Mouse (Mus musculus) CH12.LX (cell line): ENCODE results near the gene Gm18336. TPM values are rescaled to one million over a fixed set of nuclear protein-coding genes. Genes with fewer than 3 reads are reported as not detected.

Experiments used
- DNase-seq: peaks from one replicate; pipeline ENCODE4 v3.0.0-alpha.2; 2013; ENCODE audit errors: extremely low read depth
- H3K27ac ChIP-seq: 2 replicates; pipeline ENCODE4 v1.5.1; 2012; ENCODE audit warnings: low read depth, mild to moderate bottlenecking, control low read depth, moderate library complexity; ENCODE audit not compliant: insufficient read depth
- H3K27me3 ChIP-seq: replicated peaks from 2 replicates; pipeline ENCODE3; 2012; ENCODE audit warnings: inconsistent platforms
- H3K36me3 ChIP-seq, 2 experiments: replicated peaks in 1 of 2; 2 replicates each; pipeline versions ENCODE3 to v1.6.1; 2012; ENCODE audit warnings: inconsistent platforms in 1 of 2, low read length in 1 of 2, mild to moderate bottlenecking in 1 of 2, mixed read lengths in 1 of 2, moderate library complexity in 1 of 2; ENCODE audit not compliant: control insufficient read depth in 1 of 2, insufficient read depth in 1 of 2
- H3K4me1 ChIP-seq, 2 experiments: 2 replicates each; pipeline ENCODE4 v1.6.1; 2012; ENCODE audit warnings: inconsistent platforms in 1 of 2, moderate library complexity in 1 of 2; ENCODE audit not compliant: insufficient read depth in 2 of 2, control insufficient read depth in 1 of 2
- H3K4me2 ChIP-seq: 2 replicates; pipeline ENCODE4 v1.6.1; 2012; ENCODE audit warnings: low read depth, mild to moderate bottlenecking, control low read depth; ENCODE audit not compliant: poor library complexity, insufficient read depth, severe bottlenecking
- H3K4me3 ChIP-seq, 3 experiments: fragments of 150-350 bp in 1 of 3; sonication (generic) in 1 of 3; replicated peaks in 1 of 3; 2 replicates each; pipeline versions ENCODE3 to v1.5.1; 2011 to 2012; ENCODE audit warnings: low read depth in 2 of 3, low read length in 2 of 3, mild to moderate bottlenecking in 2 of 3, moderate library complexity in 2 of 3, control low read depth in 1 of 3, improper control_type of control experiment in 1 of 3, inconsistent platforms in 1 of 3, mixed read lengths in 1 of 3; ENCODE audit not compliant: poor library complexity in 1 of 3
- H3K79me2 ChIP-seq: replicated peaks from 2 replicates; pipeline ENCODE4 v1.6.1; 2012; ENCODE audit warnings: mild to moderate bottlenecking, moderate library complexity; ENCODE audit not compliant: control insufficient read depth, poor library complexity, insufficient read depth, severe bottlenecking; ENCODE audit errors: extremely low read depth
- H3K9ac ChIP-seq: 2 replicates; pipeline ENCODE4 v1.6.1; 2012; ENCODE audit warnings: low read depth, mild to moderate bottlenecking, control low read depth, moderate library complexity; ENCODE audit not compliant: insufficient read depth
- H3K9me3 ChIP-seq: replicated peaks from 2 replicates; pipeline ENCODE3; 2012; ENCODE audit warnings: low read length, inconsistent platforms, mixed read lengths
- CHD1 ChIP-seq: IDR thresholded peaks from 2 replicates; pipeline ENCODE4 v1.6.1; 2012; ENCODE audit warnings: low read depth, low read length, improper control_type of control experiment, inconsistent platforms
- CTCF ChIP-seq, 2 experiments: IDR thresholded peaks in 1 of 2; conservative IDR thresholded peaks in 1 of 2; 2 replicates each; pipeline ENCODE4 v1.5.1; 2011 to 2012; ENCODE audit warnings: low read depth in 2 of 2, low read length in 2 of 2, improper control_type of control experiment in 1 of 2, inconsistent platforms in 1 of 2, mild to moderate bottlenecking in 1 of 2, moderate library complexity in 1 of 2
- ELF1 ChIP-seq: IDR thresholded peaks from 2 replicates; pipeline ENCODE4 v1.6.1; 2014; ENCODE audit warnings: low read depth, mild to moderate bottlenecking, inconsistent platforms, low read length, improper control_type of control experiment
- EP300 ChIP-seq: IDR thresholded peaks from 2 replicates; pipeline ENCODE4 v1.6.1; 2011; ENCODE audit warnings: low read length, improper control_type of control experiment
- JUN ChIP-seq: IDR thresholded peaks from 2 replicates; pipeline ENCODE4 v1.6.1; 2011; ENCODE audit warnings: low read depth, mild to moderate bottlenecking, low read length, improper control_type of control experiment, moderate library complexity; ENCODE audit not compliant: insufficient read depth
- JUND ChIP-seq: conservative IDR thresholded peaks from 2 replicates; pipeline ENCODE4 v1.6.1; 2011; ENCODE audit warnings: low read depth, low read length, improper control_type of control experiment
- MAFK ChIP-seq: IDR thresholded peaks from 2 replicates; pipeline ENCODE4 v1.6.1; 2011; ENCODE audit warnings: low read length, improper control_type of control experiment; ENCODE audit not compliant: insufficient replicate concordance
- MEF2A ChIP-seq: IDR thresholded peaks from 2 replicates; pipeline ENCODE4 v1.6.1; 2014; ENCODE audit warnings: low read depth, mild to moderate bottlenecking, inconsistent platforms, low read length, improper control_type of control experiment, borderline replicate concordance
- MXI1 ChIP-seq: IDR thresholded peaks from 2 replicates; pipeline ENCODE4 v1.6.1; 2011; ENCODE audit warnings: mild to moderate bottlenecking, low read depth, low read length, improper control_type of control experiment
- NELFE ChIP-seq: IDR thresholded peaks from 2 replicates; pipeline ENCODE4 v1.6.1; 2011; ENCODE audit warnings: low read depth, low read length, improper control_type of control experiment
- NRF1 ChIP-seq: IDR thresholded peaks from 2 replicates; pipeline ENCODE4 v1.6.1; 2014; ENCODE audit warnings: low read depth, mild to moderate bottlenecking, inconsistent platforms, low read length, improper control_type of control experiment, moderate library complexity
- POLR2AphosphoS2 ChIP-seq: IDR thresholded peaks from 2 replicates; pipeline ENCODE4 v1.6.1; 2011; ENCODE audit warnings: low read depth, low read length, improper control_type of control experiment
- RAD21 ChIP-seq: IDR thresholded peaks from 2 replicates; pipeline ENCODE4 v1.6.1; 2011; ENCODE audit warnings: low read depth, mild to moderate bottlenecking, low read length, improper control_type of control experiment, moderate library complexity
- SMC3 ChIP-seq: IDR thresholded peaks from 2 replicates; pipeline ENCODE4 v1.6.1; 2011; ENCODE audit warnings: low read depth, low read length, improper control_type of control experiment
- UBTF ChIP-seq: IDR thresholded peaks from 2 replicates; pipeline ENCODE4 v1.6.1; 2012; ENCODE audit warnings: low read depth, mild to moderate bottlenecking, inconsistent platforms, low read length, improper control_type of control experiment, moderate library complexity
- ZC3H11A ChIP-seq: IDR thresholded peaks from 2 replicates; pipeline ENCODE4 v1.6.1; 2012; ENCODE audit warnings: low read depth, mild to moderate bottlenecking, inconsistent platforms, low read length, improper control_type of control experiment
- dilution Hi-C: fragments of 300-500 bp; cut with MboI; formaldehyde crosslinking; loops from 2 replicates; pipeline ENCODE4 v1.14.3; 2020; ENCODE audit warnings: low sequenced_read_pairs; ENCODE audit not compliant: extremely low pct_unique_long_range_greater_than_20kb, extremely low pct_ligation_motif_present
- in situ Hi-C: fragments of 300-500 bp; cut with MboI; formaldehyde crosslinking; loops from 3 replicates; pipeline ENCODE4 v1.14.3; 2019; ENCODE audit warnings: low sequenced_read_pairs, low pct_ligation_motif_present, low pct_unique_long_range_greater_than_20kb, mixed read lengths
- polyA plus RNA-seq: library from polyadenylated mRNA; unstranded; fragments of >175 nt; gene quantifications from 2 replicates; pipeline ENCODE4 v1.2.1, GENCODE M21; 2012; ENCODE audit warnings: low read depth; ENCODE audit not compliant: insufficient read length
- total RNA-seq, 2 experiments: library from RNA; depleted of rRNA; stranded (reverse); fragments of 300-350 nt in 1 of 2; fragments of >200 nt in 1 of 2; gene quantifications; 2 replicates each; pipeline ENCODE4 v1.2.3; 2012 to 2014

Gm18336 gene
- total and polyA plus RNA-seq, 3 experiments, result not detected

GRCm38 (mm10) chrX:73430036-73430435, 31.5 kb upstream of the Gm18336 start:
- H3K27me3 ChIP-seq, result no peaks in the 10 kb centered on the region
- no peak overlapping the region for H3K4me3 ChIP-seq
- TF ChIP-seq CTCF (conservative IDR thresholded peaks at IDR 0.05 in 1 of 2, IDR thresholded peaks at IDR 0.05 in 1 of 2; ENCODE audit: low read depth in 2 of 2, low read length in 2 of 2), result peak in 1 of 2 experiments; percentile 67; a peak in 2 of 4 replicates
- no peak for TF ChIP-seq NRF1
- TF ChIP-seq ZC3H11A, result peak; percentile 39
- TF ChIP-seq RAD21, result peak; percentile 66
- peak; percentile 73 for TF ChIP-seq SMC3
- H3K4me2 ChIP-seq, result no peak overlapping the region
- H3K9ac ChIP-seq, result no peak overlapping the region
- no peak overlapping the region for H3K27ac ChIP-seq
- in situ Hi-C loops, result loop anchor here (25.0 kb wide), 1 partner anchor 418 kb away; no protein-coding TSS in a partner anchor
- peaks cover 0 to 6% of the 10 kb centered on the region in 2 experiments for H3K36me3 ChIP-seq
- no peaks in the 10 kb centered on the region for H3K4me1 ChIP-seq
- DNase-seq, result peak; percentile 37
- H3K79me2 ChIP-seq, result no peaks in the 10 kb centered on the region
- H3K9me3 ChIP-seq, result no peaks in the 10 kb centered on the region
- dilution Hi-C loops, result no loop called here

- no peaks in the 10 kb centered on the region for H3K9me3 ChIP-seq
- dilution Hi-C loops, result no loop called here
- TF ChIP-seq NELFE, result no peak
- no peak for TF ChIP-seq UBTF
- TF ChIP-seq MEF2A, result no peak
- TF ChIP-seq MXI1, result no peak
- TF ChIP-seq JUND, result no peak
- TF ChIP-seq JUN, result no peak
- TF ChIP-seq CHD1, result no peak
- TF ChIP-seq RAD21, result peak; percentile 51
- TF ChIP-seq MAFK, result no peak
- TF ChIP-seq SMC3, result peak; percentile 37; the same call in 1 of the 2 replicates
- no peak for TF ChIP-seq NRF1
- no peak for TF ChIP-seq ELF1
- TF ChIP-seq POLR2AphosphoS2, result no peak
- peak in 1 of 2 experiments; percentile 50; a peak in 2 of 4 replicates for TF ChIP-seq CTCF (conservative IDR thresholded peaks at IDR 0.05 in 1 of 2, IDR thresholded peaks at IDR 0.05 in 1 of 2; ENCODE audit: low read depth in 2 of 2, low read length in 2 of 2)
- TF ChIP-seq EP300, result no peak
- TF ChIP-seq, all 38 proteins: peak for 3
- H3K4me1 ChIP-seq, result no peaks in the 10 kb centered on the region
- no peak overlapping the region for H3K9ac ChIP-seq
- H3K79me2 ChIP-seq, result no peaks in the 10 kb centered on the region
- in situ Hi-C loops, result loop anchor here (25.0 kb wide), 2 partner anchors 100 to 175 kb away; partner anchors contain the start of genes F8a and Xlr4c
- peak; percentile 4 for DNase-seq
- H3K27me3 ChIP-seq, result no peaks in the 10 kb centered on the region
- no peak overlapping the region for H3K4me3 ChIP-seq
- no peaks in the 10 kb centered on the region for H3K36me3 ChIP-seq
- H3K27ac ChIP-seq, result no peak overlapping the region
- no peak overlapping the region for H3K4me2 ChIP-seq
Measured at GRCm38 (mm10) chrX:73412767-73413166, 14.2 kb upstream of the Gm18336 start.
